Mouse (Mus musculus) spleen, postnatal 14 days (tissue): ENCODE measurements around the gene Tbc1d24.

ENCODE experiments used
- DNase-seq, 2 experiments: peaks; one replicate each; pipeline ENCODE4 v3.0.0; 2021 to 2022; ENCODE audit warnings: low spot score in 2 of 2

Tbc1d24 gene

GRCm38 (mm10) chr17:24174259-24174658 lies 31.1 kb downstream of the Tbc1d24 start:
- no peak for DNase-seq

DNA sequence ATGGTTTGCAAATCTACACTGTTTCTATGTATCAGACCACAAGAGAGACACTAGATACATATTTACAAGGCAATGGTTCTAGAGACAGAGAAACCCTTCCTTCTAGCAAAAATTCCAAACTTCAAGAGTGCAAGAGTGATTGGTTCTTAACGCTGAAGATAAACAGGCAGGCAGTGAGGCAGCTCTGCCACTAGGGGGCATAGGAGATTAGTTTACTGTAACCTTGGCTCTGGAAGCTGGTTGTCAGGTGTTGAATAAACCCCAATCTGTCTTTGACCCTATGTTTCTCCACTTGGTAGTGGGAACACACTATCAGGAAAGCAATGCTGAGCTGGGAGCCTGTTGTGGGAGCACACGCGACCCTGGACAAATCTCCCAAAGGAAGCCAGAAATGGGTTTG lies 31.9 kb downstream of the Tbc1d24 start:
- DNase-seq, result peak; percentile 45 to 72

- no peak for DNase-seq
Observed at GRCm38 (mm10) chr17:24171738-24172137, 33.6 kb downstream of the Tbc1d24 start.

DNA sequence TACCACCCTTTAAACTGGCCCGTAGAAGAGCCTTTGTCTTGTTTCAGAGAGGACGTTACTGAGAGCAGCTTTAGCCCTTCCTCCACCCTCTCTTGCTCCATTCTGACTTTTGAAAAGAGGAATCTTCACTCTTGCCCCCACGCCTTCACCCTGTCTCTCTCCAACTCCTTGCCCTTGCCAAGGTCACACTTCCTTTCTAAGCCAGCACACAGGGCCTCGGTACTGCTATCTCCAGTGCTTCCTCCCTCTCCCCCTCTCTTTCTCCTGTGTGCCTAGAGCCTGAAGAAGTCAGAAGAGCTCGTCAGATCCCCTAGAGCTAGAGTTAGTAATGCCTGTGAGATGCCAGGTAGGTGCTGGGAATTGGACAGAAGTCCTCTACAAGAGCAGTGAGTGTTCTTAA lies 34.6 kb downstream of the Tbc1d24 start:
- DNase-seq, result no peak

GRCm38 (mm10) chr17:24170125-24170524 lies 35.2 kb downstream of the Tbc1d24 start:
- DNase-seq, result no peak

DNA sequence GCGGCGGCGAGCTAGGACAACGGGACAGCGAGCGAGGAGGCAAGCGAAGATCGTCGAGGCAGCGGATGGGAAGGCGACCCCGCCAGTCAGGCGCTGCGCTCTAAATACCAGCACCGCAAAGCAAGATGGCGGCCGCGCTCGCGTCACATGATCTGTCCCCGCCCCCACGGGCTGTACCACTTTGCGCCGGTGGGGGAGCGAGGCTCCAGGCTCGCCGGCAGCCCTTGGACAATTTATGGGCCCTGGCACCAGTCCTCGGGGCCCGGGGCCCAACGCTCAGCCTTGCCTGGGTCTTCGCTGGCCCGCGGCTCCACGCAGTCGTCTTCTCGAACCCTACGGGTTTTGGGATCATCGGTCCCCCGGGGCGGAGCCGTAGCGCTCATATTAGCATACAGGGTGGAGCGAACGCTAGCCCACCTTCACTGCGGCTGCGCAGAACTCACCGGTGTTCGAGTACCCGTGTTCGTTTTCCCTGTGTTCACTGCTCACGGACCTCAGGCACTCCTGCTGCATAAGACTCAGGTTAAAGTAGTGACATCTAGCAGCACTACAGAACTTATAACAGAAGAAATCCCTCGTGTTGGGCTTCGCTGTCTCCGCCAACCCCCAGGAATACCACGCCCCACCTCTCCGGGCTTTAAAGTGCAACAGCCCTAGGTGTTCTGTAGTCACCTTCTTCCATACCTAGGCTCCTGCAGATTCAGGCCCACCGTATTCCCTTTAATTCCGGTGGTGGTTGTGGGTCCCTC lies 35.9 kb downstream of the Tbc1d24 start, which contains the start of gene Atp6v0c:
Atp6v0c (minus strand) TSS at position 386 of the 749 bp plus-strand sequence.
- DNase-seq, result peak; percentile 87 to 91

- peak; percentile 40 to 61 for DNase-seq
Observed at GRCm38 (mm10) chr17:24168590-24169277, 36.6 kb downstream of the Tbc1d24 start.

DNA sequence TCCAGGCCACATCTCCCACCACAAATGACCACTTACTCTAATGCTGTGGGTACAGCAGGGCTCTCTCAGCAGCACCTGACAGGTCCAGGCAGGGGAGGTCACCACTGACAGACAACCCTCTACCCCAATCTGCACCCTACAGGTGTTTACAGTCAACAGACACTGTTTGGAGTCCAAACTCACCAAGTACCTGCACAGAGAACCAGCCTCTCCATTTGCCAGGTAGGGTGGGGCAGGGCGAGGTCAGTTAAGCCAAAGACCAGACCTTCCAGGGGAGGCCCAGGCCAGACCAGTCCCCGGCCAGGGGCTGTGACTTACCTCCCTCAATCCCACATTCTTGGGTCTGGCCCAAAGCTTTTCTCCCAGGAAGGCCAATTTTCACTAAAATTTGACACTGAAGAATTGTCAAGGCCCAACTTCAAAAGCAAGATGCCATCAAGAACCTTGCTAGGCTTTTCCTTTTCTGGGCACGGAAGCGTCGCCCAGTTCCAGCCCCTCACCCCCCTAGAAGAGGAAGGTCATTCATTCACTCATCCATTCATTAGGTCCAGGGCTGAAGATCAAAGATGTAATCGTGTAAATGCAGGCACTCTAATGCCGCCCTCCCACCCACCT lies 37.4 kb downstream of the Tbc1d24 start:
- no peak for DNase-seq

GRCm38 (mm10) chr17:24167120-24167519 lies 38.2 kb downstream of the Tbc1d24 start:
- DNase-seq, result no peak

DNA sequence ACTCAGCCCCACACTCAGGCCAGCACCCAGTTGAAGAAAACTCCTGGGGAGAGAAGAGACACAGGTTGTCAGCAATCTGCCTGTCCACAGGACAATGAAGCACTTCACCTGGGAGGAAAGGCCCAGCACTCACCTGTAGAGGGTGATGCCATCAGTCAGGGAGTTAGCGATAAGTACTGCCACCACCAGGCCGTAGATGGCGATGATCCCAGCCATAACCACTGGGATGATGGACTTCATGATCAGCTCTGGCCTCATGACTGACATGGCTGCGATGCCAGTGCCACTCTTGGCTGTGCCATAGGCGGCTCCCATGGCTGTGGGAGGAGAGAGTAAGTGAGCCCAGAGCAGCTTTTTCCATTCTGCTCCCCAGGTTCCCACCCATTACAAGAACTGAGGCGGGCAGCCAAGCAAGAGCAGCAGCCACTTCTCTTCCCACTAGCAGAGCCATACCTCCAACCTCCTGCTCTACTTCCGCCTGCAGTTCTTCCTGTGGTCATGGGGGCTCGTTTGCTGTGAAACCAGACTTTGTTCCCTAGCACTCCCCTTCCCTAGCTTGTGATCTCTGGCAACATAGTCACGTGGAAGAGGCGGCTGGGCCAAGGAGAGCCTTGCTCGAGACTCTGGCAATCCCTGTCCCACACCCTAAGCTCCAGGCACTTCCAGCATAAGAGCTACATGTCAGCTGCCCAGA lies 40.6 kb downstream of the Tbc1d24 start:
- no peak for DNase-seq

GRCm38 (mm10) chr17:24163176-24163962 lies 42.0 kb downstream of the Tbc1d24 start, which contains the start of gene Amdhd2:
Gene Amdhd2 (minus strand): TSS chr17:24163766.
- DNase-seq, result peak; percentile 84 to 93

DNA sequence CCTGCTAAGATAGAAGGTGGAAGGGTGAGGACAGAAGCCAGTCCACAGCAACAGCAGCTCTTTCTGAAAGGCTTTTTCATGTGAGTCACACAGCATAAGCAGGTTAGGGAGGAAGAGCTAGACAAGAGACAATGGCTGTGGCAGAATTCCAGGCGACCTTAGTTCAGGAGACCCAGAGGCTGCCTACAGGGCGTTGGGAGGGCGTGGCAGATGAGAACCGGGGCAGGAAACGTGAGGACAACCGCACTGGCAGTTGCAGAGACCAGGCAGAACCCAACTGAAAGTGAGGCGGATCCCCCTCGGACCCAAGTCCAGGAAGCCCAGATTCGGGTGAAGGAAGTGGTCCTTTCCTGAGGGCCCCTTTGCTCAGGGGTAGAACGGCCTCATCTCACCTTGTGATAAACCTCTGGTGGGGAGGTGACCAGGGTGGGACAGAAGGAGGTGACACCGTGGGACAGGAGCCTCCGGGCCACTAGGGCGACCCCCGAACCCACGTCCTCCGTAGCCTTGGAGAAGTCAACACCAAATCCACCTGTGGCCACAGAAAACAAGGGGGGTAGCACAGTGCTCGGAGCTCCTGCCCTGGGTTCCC lies 42.7 kb downstream of the Tbc1d24 start:
- no peak for DNase-seq

GRCm38 (mm10) chr17:24161466-24161865 lies 43.9 kb downstream of the Tbc1d24 start:
- no peak for DNase-seq

- DNase-seq, result no peak
Observed at GRCm38 (mm10) chr17:24157526-24157925, 47.8 kb downstream of the Tbc1d24 start.

DNA sequence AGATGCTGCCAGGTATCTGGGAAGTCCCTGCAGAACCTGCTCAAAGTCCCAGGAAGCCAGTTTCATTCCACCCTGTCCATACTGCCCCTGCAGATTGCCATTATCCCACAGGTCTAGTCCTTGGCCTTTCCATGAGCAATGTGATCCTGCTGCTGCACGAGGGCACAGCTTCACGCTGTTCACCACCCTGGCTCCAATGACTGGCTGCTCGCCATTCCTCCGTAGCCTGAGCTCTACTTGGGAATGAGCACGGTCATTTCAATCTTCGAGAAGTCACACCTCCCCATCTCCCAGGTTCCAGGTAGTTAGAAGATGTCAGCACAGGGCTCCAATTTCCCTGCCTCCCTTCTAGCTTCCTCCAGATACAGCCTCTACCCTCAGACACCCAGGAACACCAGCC lies 48.2 kb downstream of the Tbc1d24 start:
- DNase-seq, result no peak

DNA sequence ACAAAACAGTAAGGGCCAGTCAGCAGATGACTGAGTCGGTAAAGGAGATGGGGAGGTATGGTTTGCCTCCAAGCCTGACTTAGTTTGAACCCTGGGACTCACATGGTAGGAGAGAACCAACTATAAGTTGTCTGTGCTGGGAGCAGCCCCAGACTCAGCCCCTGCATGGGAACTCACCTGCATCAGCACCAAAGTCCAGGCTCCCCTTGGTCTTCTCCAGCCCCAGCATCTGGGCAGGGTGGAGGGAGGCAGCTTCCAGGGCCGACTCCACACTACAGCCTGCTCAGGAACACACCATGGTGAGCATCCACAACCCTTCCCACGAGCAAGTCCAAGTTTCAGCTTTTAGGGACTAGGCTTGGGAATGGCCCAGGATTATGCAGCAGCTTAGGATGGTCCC lies 49.0 kb downstream of the Tbc1d24 start:
- DNase-seq, result no peak

GRCm38 (mm10) chr17:24155742-24156141 lies 49.6 kb downstream of the Tbc1d24 start:
- no peak for DNase-seq

DNA sequence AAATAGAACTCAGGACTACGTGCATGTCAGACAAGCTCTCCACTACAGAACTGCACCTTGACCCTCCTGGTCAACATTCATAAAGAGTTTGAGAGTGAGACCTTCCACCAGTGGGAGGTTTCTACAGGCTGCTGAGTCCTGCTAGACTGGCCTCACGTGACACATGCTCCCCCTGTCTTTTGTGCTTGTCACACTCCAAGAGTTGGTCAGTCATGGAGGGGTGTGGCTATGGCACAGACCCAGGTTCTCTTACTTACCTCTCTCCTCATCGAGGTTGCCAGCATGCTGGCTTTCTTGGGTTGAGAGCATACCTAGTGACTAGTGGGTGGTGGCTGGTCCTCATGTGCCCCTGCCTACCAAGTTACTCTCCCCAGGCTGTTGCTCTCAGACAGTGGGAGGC lies 50.9 kb downstream of the Tbc1d24 start:
- DNase-seq, result no peak

DNA sequence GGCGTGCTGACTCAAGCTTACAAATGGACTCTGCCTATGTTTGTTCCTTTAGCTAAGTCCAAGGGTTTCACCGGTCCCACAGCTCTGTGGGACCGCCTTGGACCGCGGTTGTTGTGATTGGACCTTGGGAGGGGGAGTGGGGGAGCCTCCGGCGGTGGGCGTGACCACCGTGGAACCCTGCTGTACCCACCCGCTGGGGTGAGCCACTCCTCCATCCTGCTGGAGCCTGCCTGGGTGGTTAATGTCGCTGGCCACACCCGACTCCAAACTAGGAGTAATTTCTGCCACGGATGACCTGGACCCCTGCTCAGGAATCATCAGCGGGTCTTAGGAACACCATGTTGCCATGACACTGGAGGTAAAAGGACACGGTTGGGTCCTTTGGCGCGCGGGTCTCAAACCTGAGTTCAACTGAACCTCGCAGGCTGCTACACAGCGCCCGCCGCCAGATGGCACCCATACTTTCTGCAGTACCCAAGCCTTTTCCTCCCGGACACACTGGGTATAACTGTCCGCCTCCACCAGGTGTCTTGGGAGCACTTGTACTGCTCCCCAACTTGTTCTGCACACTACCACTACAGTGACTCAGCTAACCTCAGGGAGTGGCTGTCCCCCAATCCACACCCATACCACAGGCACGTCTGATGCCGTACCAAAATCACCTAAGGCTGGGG lies 53.3 kb downstream of the Tbc1d24 start:
- DNase-seq, result peak; percentile 74 to 82

- no peak for DNase-seq
Observed at GRCm38 (mm10) chr17:24151382-24151781, 54.0 kb downstream of the Tbc1d24 start.
